Mouse (Mus musculus): ENCODE measurements around the gene Prc1.

Gene Prc1

GRCm38 (mm10) chr7:80294062-80294763, at the start of gene Prc1:
TSS of gene Prc1 (plus strand) at chr7:80294450.
- peak; percentile 98 to 100 for DNase-seq (ENCODE audit: low spot score in 2 of 2)

DNA sequence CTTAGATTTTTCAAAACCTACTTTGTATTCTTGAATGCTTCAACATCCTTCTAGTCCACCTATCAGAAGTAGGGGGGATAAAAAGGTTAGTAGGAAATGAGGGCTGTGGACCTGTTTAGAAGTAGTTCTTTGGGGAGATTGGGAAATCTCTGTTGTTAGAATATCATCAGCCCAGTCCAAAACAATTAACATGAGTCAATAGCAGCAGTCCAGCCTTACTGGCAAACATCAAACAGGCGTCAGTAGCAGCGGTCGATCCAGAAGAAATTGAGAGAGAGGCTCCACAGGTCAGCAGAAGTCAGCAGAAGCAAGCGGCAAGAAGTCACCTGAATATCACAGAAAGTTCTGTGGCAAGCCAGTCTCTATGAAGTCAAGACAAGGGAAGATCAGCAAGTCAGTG, 49.4 kb upstream of the Prc1 start:
- no peak for DNase-seq (ENCODE audit: low spot score in 2 of 2)

- DNase-seq (ENCODE audit: low spot score in 2 of 2), result peak; percentile 94 to 99
These were observed 48.0 kb upstream of the Prc1 start, which contains the start of gene Ttll13 for GRCm38 (mm10) chr7:80246148-80246721. TSS of gene Ttll13 (plus strand) at chr7:80246376.

DNA sequence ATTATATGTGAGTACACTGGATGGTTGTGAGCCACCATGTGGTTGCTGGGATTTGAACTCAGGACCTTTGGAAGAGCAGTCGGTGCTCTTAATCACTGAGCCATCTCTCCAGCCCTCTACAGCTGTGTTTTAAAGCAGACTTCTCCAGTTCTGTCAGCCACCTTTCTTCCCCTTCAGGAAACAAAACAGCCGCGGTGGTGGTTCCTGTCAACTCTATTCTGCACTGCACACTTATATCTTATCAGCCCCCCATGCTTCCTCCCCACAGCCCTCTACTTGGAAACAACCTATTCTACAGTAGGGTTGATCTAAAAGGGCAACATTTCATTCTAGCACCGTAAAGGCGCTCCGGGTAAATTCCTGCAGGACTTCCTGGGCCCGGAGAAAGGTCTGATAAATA, 47.4 kb upstream of the Prc1 start:
- no peak for DNase-seq (ENCODE audit: low spot score in 2 of 2)

GRCm38 (mm10) chr7:80252437-80252836, 41.8 kb upstream of the Prc1 start:
- no peak for DNase-seq (ENCODE audit: low spot score in 2 of 2)

- no peak for DNase-seq (ENCODE audit: low spot score in 2 of 2)
These were observed 41.4 kb upstream of the Prc1 start for GRCm38 (mm10) chr7:80252886-80253285.

- DNase-seq (ENCODE audit: low spot score in 2 of 2), result no peak
These were observed 38.3 kb upstream of the Prc1 start for GRCm38 (mm10) chr7:80255981-80256380.

DNA sequence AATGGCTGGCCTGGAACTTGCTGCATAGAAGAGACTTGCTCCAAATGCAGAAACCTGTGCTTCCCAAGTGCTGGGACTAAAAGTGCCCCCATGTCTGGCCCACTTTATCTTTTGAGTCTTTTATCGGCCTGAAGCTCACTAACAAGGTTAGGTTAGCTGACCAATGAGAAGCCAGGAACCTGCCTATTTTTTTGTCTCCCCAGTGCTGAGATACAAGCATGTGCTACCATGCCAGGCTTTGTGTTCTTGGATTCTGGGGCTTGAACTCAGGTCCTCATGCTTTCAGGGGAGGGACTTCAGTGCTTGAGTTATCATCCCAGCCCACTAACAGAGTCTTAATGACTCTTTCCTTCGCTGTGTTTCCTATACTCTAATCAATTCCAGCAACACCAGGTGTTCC, 36.5 kb upstream of the Prc1 start:
- DNase-seq (ENCODE audit: low spot score in 2 of 2), result no peak

GRCm38 (mm10) chr7:80260625-80261371, 33.5 kb upstream of the Prc1 start, which contains the start of gene Ngrn:
TSS of gene Ngrn (plus strand) at chr7:80261215.
- peak in 1 of 2 experiments; percentile 88 for DNase-seq (ENCODE audit: low spot score in 2 of 2)

DNA sequence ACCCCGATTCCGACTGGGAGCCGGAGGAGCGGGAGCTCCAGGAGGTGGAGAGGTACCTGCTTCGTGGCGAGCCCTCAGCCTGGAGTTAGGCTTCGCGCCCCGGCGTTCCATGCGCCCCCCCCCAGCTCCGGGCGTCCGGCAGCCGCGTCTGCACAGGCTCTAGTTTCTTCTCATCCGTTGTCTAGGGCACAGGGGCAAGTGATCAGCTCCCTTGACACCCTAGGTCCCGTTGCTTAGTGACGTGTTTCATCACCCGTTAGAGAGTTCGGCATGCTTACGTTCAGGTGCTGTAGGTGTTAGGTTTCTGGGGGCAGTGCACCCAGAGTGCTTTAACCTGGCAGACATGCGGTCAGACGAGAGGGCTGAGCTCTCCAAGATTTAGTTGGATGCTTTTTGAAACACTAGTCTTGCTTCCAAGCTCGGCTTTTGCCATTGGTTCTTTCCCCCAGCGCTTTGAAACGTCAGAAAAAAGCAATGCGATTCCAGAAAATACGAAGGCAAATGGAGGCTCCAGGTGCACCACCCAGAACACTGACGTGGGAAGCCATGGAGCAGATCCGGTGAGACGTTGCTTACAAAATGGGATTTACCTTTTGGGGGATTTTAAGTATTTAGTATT, 32.8 kb upstream of the Prc1 start:
- DNase-seq (ENCODE audit: low spot score in 2 of 2), result peak in 1 of 2 experiments; percentile 70

- no peak for DNase-seq (ENCODE audit: low spot score in 2 of 2)
These were observed 29.6 kb upstream of the Prc1 start for GRCm38 (mm10) chr7:80264606-80265005.

DNA sequence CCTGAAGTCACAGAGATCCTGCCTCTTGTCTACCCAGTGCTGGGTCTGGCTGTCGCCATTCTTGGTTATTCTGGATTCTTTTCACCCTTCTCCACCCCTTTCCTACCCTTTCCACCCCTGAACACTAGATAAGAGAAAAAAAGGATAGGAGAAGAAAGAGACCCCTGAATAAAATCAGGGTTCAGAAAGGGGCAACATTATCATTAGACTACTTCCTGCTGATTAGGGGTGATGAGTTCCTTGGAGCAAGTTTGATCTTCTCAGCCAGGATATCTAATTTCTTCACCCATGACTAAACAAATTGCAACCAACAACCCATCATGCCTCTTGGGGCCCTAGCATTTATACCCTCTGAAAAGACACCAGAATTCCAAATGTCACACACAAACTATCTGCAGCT, 26.5 kb upstream of the Prc1 start:
- no peak for DNase-seq (ENCODE audit: low spot score in 2 of 2)

GRCm38 (mm10) chr7:80268897-80269750, 25.1 kb upstream of the Prc1 start, which contains the start of gene Vps33b:
TSS of gene Vps33b (plus strand) at chr7:80269649.
- DNase-seq (ENCODE audit: low spot score in 2 of 2), result peak; percentile 90 to 97

DNA sequence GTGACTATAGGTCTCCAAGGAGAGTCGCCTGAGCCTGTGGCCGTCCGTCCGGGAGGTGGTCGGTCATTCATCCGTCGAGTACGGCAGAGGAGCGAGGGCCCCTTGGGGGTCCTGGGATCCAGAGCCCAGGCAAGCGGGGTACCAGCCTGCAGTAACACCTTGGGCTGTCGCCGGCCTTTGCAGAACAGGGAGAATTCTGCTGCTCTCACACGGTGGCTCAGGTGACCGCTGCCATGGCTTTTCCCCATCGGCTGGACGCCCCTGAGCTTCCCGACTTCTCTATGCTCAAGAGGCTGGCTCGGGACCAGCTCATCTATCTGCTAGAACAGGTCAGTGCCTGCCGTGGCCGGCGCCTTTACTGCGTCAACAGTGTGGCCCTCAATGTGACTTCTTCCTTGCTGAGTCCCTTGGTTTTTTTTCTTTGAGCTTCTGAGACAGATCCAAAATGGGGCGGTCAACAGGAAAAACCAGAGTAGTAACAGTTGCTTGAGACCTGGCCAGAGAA, 24.4 kb upstream of the Prc1 start:
- DNase-seq (ENCODE audit: low spot score in 2 of 2), result peak in 1 of 2 experiments; percentile 48

- DNase-seq (ENCODE audit: low spot score in 2 of 2), result no peak
These were observed 20.8 kb upstream of the Prc1 start for GRCm38 (mm10) chr7:80273456-80273855.

DNA sequence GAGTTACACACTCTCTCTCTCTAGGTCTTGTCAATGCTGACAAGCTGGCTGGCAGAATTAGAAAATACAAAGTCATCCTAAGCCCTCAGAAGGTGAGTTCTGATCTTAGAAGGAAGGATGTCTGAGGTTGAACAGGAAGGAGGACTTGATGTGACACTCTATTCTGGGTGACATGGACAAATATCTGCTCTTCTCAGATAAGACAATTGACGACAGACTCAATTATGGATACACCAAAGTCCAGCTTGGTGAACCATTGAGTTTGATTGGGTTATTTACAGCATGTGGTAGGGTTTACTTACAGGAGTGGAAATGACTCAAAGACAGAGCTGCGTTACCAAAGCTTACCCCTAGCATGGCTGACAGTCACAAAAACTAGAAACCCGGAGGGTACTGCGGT, 17.9 kb upstream of the Prc1 start:
- no peak for DNase-seq (ENCODE audit: low spot score in 2 of 2)

- no peak for DNase-seq (ENCODE audit: low spot score in 2 of 2)
These were observed 14.2 kb upstream of the Prc1 start for GRCm38 (mm10) chr7:80280032-80280431.

DNA sequence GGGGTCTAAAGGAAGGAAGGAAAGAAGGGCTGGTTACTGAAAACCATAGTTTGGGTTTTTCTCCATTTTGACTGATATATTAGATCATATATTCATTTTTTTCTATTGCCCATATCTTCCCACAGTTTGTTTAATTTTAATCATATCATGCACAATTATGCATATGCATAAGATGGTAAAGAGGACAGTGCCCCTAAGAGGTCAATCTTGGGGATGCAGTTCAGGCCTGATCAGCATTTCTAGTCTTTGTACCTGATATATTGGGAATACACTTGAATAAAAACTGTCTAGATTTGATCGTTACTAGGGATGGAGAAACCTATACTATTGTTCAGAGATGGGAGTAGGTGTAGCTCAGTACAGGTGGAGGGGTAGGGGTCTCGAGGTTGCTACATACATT, 13.3 kb upstream of the Prc1 start:
- peak in 1 of 2 experiments; percentile 33 for DNase-seq (ENCODE audit: low spot score in 2 of 2)

GRCm38 (mm10) chr7:80281646-80282045, 12.6 kb upstream of the Prc1 start:
- no peak for DNase-seq (ENCODE audit: low spot score in 2 of 2)

- no peak for DNase-seq (ENCODE audit: low spot score in 2 of 2)
These were observed 10.9 kb upstream of the Prc1 start for GRCm38 (mm10) chr7:80283226-80283918.

Measured in spleen, postnatal 10 days (tissue).